Mouse (Mus musculus) neural tube, embryonic 10.5 days (tissue): ENCODE results near the gene Timm10.

Experiments used
- DNase-seq: peaks from one replicate; pipeline ENCODE4 v3.0.0-alpha.2; 2017; ENCODE audit warnings: low spot score; ENCODE audit errors: extremely low spot score

The Timm10 gene

GRCm38 (mm10) chr2:84858551-84858950 lies 31.8 kb downstream of the Timm10 start:
- no peak for DNase-seq

GRCm38 (mm10) chr2:84859991-84860780 lies 33.4 kb downstream of the Timm10 start:
- no peak for DNase-seq

GRCm38 (mm10) chr2:84861430-84861829 lies 34.6 kb downstream of the Timm10 start:
- no peak for DNase-seq

GRCm38 (mm10) chr2:84862231-84862630 lies 35.4 kb downstream of the Timm10 start:
- no peak for DNase-seq

- peak; percentile 82 for DNase-seq
Observed at GRCm38 (mm10) chr2:84865616-84866571, 39.1 kb downstream of the Timm10 start.

GRCm38 (mm10) chr2:84868521-84868943 lies 41.7 kb downstream of the Timm10 start:
- DNase-seq, result peak; percentile 73

- no peak for DNase-seq
Observed at GRCm38 (mm10) chr2:84868977-84869376, 42.2 kb downstream of the Timm10 start.

- DNase-seq, result no peak
Observed at GRCm38 (mm10) chr2:84870623-84871160, 43.9 kb downstream of the Timm10 start.

- no peak for DNase-seq
Observed at GRCm38 (mm10) chr2:84872105-84872716, 45.4 kb downstream of the Timm10 start.

- no peak for DNase-seq
Observed at GRCm38 (mm10) chr2:84875842-84876241, 49.0 kb downstream of the Timm10 start.
